Mouse (Mus musculus): ENCODE results near the gene Iqschfp.

GRCm38 (mm10) chr3:68246154-68246553 is 354.1 kb downstream of the Iqschfp start:
- TF ChIP-seq CTCF (IDR thresholded peaks at IDR 0.05; ENCODE audit: low read depth) (no peak), EP300 (IDR thresholded peaks at IDR 0.05; ENCODE audit: low read depth) (no peak)

Data from liver, postnatal 0 days (tissue).